Mouse (Mus musculus) mature B cell (primary cell): ENCODE measurements around the gene Car15.

Experiments used
- in situ Hi-C: fragments of 300-500 bp; cut with MboI; formaldehyde crosslinking; loops from 2 replicates; pipeline ENCODE4 v1.14.3; 2019

Gene Car15

GRCm38 (mm10) chr16:17833681-17834399 lies 4.3 kb downstream of the Car15 start:
- in situ Hi-C loops, result no loop called here

- in situ Hi-C loops, result no loop called here
Observed at GRCm38 (mm10) chr16:17833321-17833680, 4.9 kb downstream of the Car15 start.

- in situ Hi-C loops, result no loop called here
Observed at GRCm38 (mm10) chr16:17832821-17833220, 5.3 kb downstream of the Car15 start, which contains the start of gene B830017H08Rik. Gene B830017H08Rik, plus strand, starts transcription at chr16:17833121.

- in situ Hi-C loops, result no loop called here
Observed at GRCm38 (mm10) chr16:17831781-17832180, 6.4 kb downstream of the Car15 start.

GRCm38 (mm10) chr16:17830385-17831178 lies 7.6 kb downstream of the Car15 start:
- in situ Hi-C loops, result no loop called here

GRCm38 (mm10) chr16:17828867-17829266 lies 9.3 kb downstream of the Car15 start:
- in situ Hi-C loops, result no loop called here

- in situ Hi-C loops, result no loop called here
Observed at GRCm38 (mm10) chr16:17828229-17828628, 9.9 kb downstream of the Car15 start.

- in situ Hi-C loops, result no loop called here
Observed at GRCm38 (mm10) chr16:17826500-17826899, 11.7 kb downstream of the Car15 start.

GRCm38 (mm10) chr16:17816528-17816927 lies 21.6 kb downstream of the Car15 start:
- in situ Hi-C loops, result no loop called here

GRCm38 (mm10) chr16:17815411-17816402 lies 22.5 kb downstream of the Car15 start:
- in situ Hi-C loops, result no loop called here

GRCm38 (mm10) chr16:17813173-17813572 lies 25.0 kb downstream of the Car15 start:
- in situ Hi-C loops, result no loop called here

GRCm38 (mm10) chr16:17812120-17812519 lies 26.0 kb downstream of the Car15 start:
- in situ Hi-C loops, result no loop called here

GRCm38 (mm10) chr16:17809711-17810110 lies 28.5 kb downstream of the Car15 start:
- in situ Hi-C loops, result no loop called here

GRCm38 (mm10) chr16:17809125-17809524 lies 29.0 kb downstream of the Car15 start:
- in situ Hi-C loops, result no loop called here

GRCm38 (mm10) chr16:17807192-17808009 lies 30.8 kb downstream of the Car15 start:
- in situ Hi-C loops, result no loop called here

GRCm38 (mm10) chr16:17806581-17807191 lies 31.5 kb downstream of the Car15 start:
- in situ Hi-C loops, result no loop called here

GRCm38 (mm10) chr16:17804982-17805381 lies 33.2 kb downstream of the Car15 start:
- in situ Hi-C loops, result no loop called here

GRCm38 (mm10) chr16:17804449-17804912 lies 33.7 kb downstream of the Car15 start:
- in situ Hi-C loops, result no loop called here

- in situ Hi-C loops, result no loop called here
Observed at GRCm38 (mm10) chr16:17803675-17804448, 34.3 kb downstream of the Car15 start.
